Mouse (Mus musculus): ENCODE measurements around the gene Sf3b5. TPM values are rescaled to one million over a fixed set of nuclear protein-coding genes. Genes with fewer than 3 reads are reported as not detected.
"Not testable (repeated sequence)": the region's sequence is repeated elsewhere in the genome, so short reads cannot be mapped to it uniquely, and the experiment has no call there.

Sf3b5 gene
- polyA plus RNA-seq, 1 experiment from 2014 or later = 35.4 TPM

DNA sequence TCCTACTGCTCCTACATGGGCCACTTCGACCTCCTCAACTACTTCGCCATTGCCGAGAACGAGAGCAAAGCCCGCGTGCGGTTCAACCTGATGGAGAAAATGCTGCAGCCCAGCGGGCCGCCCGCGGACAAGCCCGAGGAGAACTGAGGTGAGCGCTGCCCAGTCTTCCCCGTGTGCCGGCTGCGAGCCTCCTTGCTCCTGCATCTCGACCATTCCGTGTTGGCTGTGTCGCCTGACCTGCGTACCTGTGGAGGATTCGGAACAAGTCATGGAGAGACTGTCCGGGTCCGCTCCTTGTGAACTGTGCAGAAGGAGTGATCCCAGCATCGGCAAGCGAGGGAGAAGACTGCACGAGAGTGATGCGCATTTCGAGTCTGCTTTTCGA lies 3.6 kb downstream of the Sf3b5 start:
- H3K4me1 ChIP-seq = peaks cover 12% of the 10 kb centered on the region
- H3K9ac ChIP-seq = peak overlapping the region; percentile 81
- H3K27me3 ChIP-seq = no peaks in the 10 kb centered on the region
- H3K27ac ChIP-seq (replicated peaks) = peak overlapping the region; percentile 76
- H3K9me3 ChIP-seq (replicated peaks) = no peaks in the 10 kb centered on the region
- H3K4me2 ChIP-seq (replicated peaks) = peak overlapping the region; percentile 87
- no peaks in the 10 kb centered on the region; the same call in 1 of the 2 replicates for H3K36me3 ChIP-seq
- 1% methylated on average over 29 of the region's 29 CpGs for WGBS
- ATAC-seq (ENCODE audit: insufficient number of reproducible peaks, low FRiP score, low TSS enrichment, low read depth) = no peak
- H3K4me3 ChIP-seq (replicated peaks) = peak overlapping the region; percentile 77

GRCm38 (mm10) chr10:13014026-13014425 lies 8.9 kb downstream of the Sf3b5 start:
- Histone ChIP-seq H3K36me3 (no peaks in the 10 kb centered on the region; the same call in 1 of the 2 replicates), H3K27ac (replicated peaks) (no peak overlapping the region), H3K4me2 (replicated peaks) (no peak overlapping the region), H3K4me1 (peaks cover 12% of the 10 kb centered on the region), H3K9ac (no peak overlapping the region), H3K4me3 (replicated peaks) (no peak overlapping the region), H3K9me3 (replicated peaks) (no peaks in the 10 kb centered on the region), H3K27me3 (no peaks in the 10 kb centered on the region)
- ATAC-seq (ENCODE audit: insufficient number of reproducible peaks, low FRiP score, low TSS enrichment, low read depth) = no peak
- 52% methylated on average over 7 of the region's 7 CpGs for WGBS

GRCm38 (mm10) chr10:13016573-13016972 lies 11.4 kb downstream of the Sf3b5 start:
- Histone ChIP-seq H3K4me3 (replicated peaks) (no peak overlapping the region), H3K9me3 (replicated peaks) (no peaks in the 10 kb centered on the region), H3K36me3 (no peaks in the 10 kb centered on the region), H3K9ac (no peak overlapping the region), H3K27me3 (no peaks in the 10 kb centered on the region), H3K4me2 (replicated peaks) (no peak overlapping the region), H3K4me1 (no peaks in the 10 kb centered on the region), H3K27ac (replicated peaks) (no peak overlapping the region; the same call in 1 of the 2 replicates)
- WGBS = 14% methylated on average over 4 of the region's 4 CpGs
- 0 out of 2 replicates have a peak, but pooled peaks have one; percentile 45 for ATAC-seq (ENCODE audit: insufficient number of reproducible peaks, low FRiP score, low TSS enrichment, low read depth)

DNA sequence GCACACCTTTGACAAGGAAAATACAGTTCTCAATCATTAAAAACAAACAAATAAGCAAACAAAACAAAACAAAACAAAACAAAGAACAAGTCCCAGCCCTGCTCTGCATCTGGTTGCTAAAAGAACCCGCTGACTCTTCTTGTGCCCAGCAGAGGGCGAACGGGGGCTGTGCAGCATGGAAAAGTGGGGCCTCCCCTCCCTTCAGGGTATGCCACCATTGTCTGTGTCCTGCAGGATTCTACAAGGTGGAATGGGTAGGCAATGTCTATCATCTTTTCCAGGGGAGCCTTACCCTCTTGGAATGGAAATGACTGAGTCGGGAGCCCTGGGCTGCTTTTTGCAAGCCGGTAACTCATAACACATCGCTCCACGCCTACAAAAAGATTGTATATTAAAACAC lies 13.4 kb downstream of the Sf3b5 start:
- no peak for ATAC-seq (ENCODE audit: insufficient number of reproducible peaks, low FRiP score, low TSS enrichment, low read depth)
- 64% methylated on average over 7 of the region's 7 CpGs for WGBS

GRCm38 (mm10) chr10:13019026-13019425 lies 13.9 kb downstream of the Sf3b5 start:
- ATAC-seq (ENCODE audit: insufficient number of reproducible peaks, low FRiP score, low TSS enrichment, low read depth) = no peak
- Histone ChIP-seq H3K27ac (replicated peaks) (no peak overlapping the region), H3K4me3 (replicated peaks) (no peak overlapping the region), H3K9ac (no peak overlapping the region), H3K36me3 (no peaks in the 10 kb centered on the region), H3K9me3 (replicated peaks) (no peaks in the 10 kb centered on the region), H3K4me1 (no peaks in the 10 kb centered on the region), H3K27me3 (no peaks in the 10 kb centered on the region), H3K4me2 (replicated peaks) (no peak overlapping the region)
- 71% methylated on average over 5 of the region's 5 CpGs for WGBS

More for the DNA sequence above, 13.4 kb downstream of the Sf3b5 start:
- H3K27ac ChIP-seq (replicated peaks) = no peak overlapping the region
- no peaks in the 10 kb centered on the region for H3K36me3 ChIP-seq
- H3K4me3 ChIP-seq (replicated peaks) = no peak overlapping the region
- no peaks in the 10 kb centered on the region for H3K9me3 ChIP-seq (replicated peaks)
- H3K4me2 ChIP-seq (replicated peaks) = no peak overlapping the region
- no peak overlapping the region for H3K9ac ChIP-seq
- H3K4me1 ChIP-seq = no peaks in the 10 kb centered on the region
- H3K27me3 ChIP-seq = no peaks in the 10 kb centered on the region

- no peaks in the 10 kb centered on the region for H3K27me3 ChIP-seq
These were observed 17.0 kb downstream of the Sf3b5 start for GRCm38 (mm10) chr10:13022103-13022502.

GRCm38 (mm10) chr10:13023985-13024384 lies 18.8 kb downstream of the Sf3b5 start:
- H3K4me3 ChIP-seq (replicated peaks); H3K4me1 ChIP-seq; H3K9ac ChIP-seq; H3K27me3 ChIP-seq; H3K36me3 ChIP-seq; H3K9me3 ChIP-seq (replicated peaks); H3K27ac ChIP-seq (replicated peaks); ATAC-seq (ENCODE audit: insufficient number of reproducible peaks, low FRiP score, low TSS enrichment, low read depth); H3K4me2 ChIP-seq (replicated peaks): not testable (repeated sequence)
- WGBS = 38% methylated on average over 3 of the region's 3 CpGs

More at GRCm38 (mm10) chr10:13022103-13022502, 17.0 kb downstream of the Sf3b5 start:
- Histone ChIP-seq H3K4me1 (no peaks in the 10 kb centered on the region), H3K9me3 (replicated peaks) (no peaks in the 10 kb centered on the region), H3K4me2 (replicated peaks) (no peak overlapping the region), H3K27ac (replicated peaks) (no peak overlapping the region), H3K36me3 (no peaks in the 10 kb centered on the region), H3K9ac (no peak overlapping the region), H3K4me3 (replicated peaks) (no peak overlapping the region)
- 82% methylated on average over 4 of the region's 4 CpGs for WGBS
- ATAC-seq (ENCODE audit: insufficient number of reproducible peaks, low FRiP score, low TSS enrichment, low read depth) = no peak

GRCm38 (mm10) chr10:13027702-13028101 lies 22.6 kb downstream of the Sf3b5 start:
- Histone ChIP-seq H3K9me3 (replicated peaks) (no peaks in the 10 kb centered on the region), H3K4me1 (no peaks in the 10 kb centered on the region), H3K4me2 (replicated peaks) (no peak overlapping the region), H3K27ac (replicated peaks) (no peak overlapping the region), H3K4me3 (replicated peaks) (no peak overlapping the region), H3K36me3 (no peaks in the 10 kb centered on the region), H3K9ac (no peak overlapping the region), H3K27me3 (no peaks in the 10 kb centered on the region)
- WGBS = 85% methylated on average over 5 of the region's 5 CpGs
- no peak for ATAC-seq (ENCODE audit: insufficient number of reproducible peaks, low FRiP score, low TSS enrichment, low read depth)

DNA sequence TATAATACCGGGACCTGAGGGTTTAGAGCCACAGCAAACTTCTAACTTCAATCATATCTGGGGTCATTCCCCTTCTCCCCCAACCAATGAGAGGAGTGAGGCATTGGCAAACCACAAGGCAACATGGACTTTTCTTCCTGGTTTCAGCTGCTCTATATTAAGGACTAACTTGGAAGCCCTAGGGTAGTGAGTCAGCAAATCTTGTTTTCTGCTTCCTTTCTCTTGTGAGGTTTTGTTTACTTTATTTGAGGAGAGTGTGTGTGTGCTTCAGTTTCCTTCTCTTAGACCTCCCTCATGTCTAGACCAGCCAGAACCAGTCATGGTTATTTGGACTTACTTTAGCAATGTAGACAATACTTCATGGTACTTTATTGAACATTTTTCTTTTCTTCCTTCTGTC lies 23.1 kb downstream of the Sf3b5 start:
- no peak overlapping the region for H3K4me3 ChIP-seq (replicated peaks)
- no peak; the same call in 1 of the 2 replicates for ATAC-seq (ENCODE audit: insufficient number of reproducible peaks, low FRiP score, low TSS enrichment, low read depth)
- no peak overlapping the region for H3K9ac ChIP-seq
- H3K36me3 ChIP-seq = no peaks in the 10 kb centered on the region
- WGBS = 92% methylated on average over 1 of the region's 1 CpGs
- no peaks in the 10 kb centered on the region for H3K9me3 ChIP-seq (replicated peaks)
- no peak overlapping the region for H3K4me2 ChIP-seq (replicated peaks)
- no peaks in the 10 kb centered on the region for H3K4me1 ChIP-seq
- no peaks in the 10 kb centered on the region for H3K27me3 ChIP-seq
- no peak overlapping the region for H3K27ac ChIP-seq (replicated peaks)

GRCm38 (mm10) chr10:13029416-13029815 lies 24.3 kb downstream of the Sf3b5 start:
- 87% methylated on average over 5 of the region's 5 CpGs for WGBS
- Histone ChIP-seq H3K27me3 (no peaks in the 10 kb centered on the region), H3K9me3 (replicated peaks) (no peaks in the 10 kb centered on the region), H3K27ac (replicated peaks) (no peak overlapping the region), H3K4me3 (replicated peaks) (no peak overlapping the region), H3K9ac (no peak overlapping the region), H3K4me2 (replicated peaks) (no peak overlapping the region), H3K4me1 (no peaks in the 10 kb centered on the region), H3K36me3 (no peaks in the 10 kb centered on the region)
- ATAC-seq (ENCODE audit: insufficient number of reproducible peaks, low FRiP score, low TSS enrichment, low read depth) = no peak

DNA sequence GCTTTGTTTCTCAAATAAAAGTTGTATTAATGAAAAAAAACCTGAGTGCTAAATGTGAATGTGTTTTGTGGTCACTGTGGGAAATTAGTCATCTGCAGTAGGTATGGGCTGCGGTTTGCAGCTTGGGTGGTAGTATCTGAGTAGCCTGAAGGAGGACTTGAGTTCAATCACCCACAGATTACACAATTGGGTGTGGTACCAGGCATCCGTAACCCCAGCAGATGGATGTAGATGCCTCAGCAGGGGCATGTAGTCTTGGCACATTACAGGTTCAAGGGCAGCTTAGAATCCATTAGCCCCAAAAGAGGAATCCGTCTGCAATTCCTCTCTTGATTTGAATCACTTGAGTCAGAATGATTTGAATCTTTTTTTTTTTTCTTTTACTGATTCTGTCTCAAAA lies 30.1 kb downstream of the Sf3b5 start:
- 80% methylated on average over 3 of the region's 3 CpGs for WGBS
- no peak for ATAC-seq (ENCODE audit: insufficient number of reproducible peaks, low FRiP score, low TSS enrichment, low read depth)

GRCm38 (mm10) chr10:13039637-13040174 lies 34.6 kb downstream of the Sf3b5 start:
- ATAC-seq (ENCODE audit: insufficient number of reproducible peaks, low FRiP score, low TSS enrichment, low read depth) = no peak
- WGBS = 73% methylated on average over 5 of the region's 5 CpGs
- Histone ChIP-seq H3K9ac (no peak overlapping the region), H3K27ac (replicated peaks) (no peak overlapping the region), H3K4me2 (replicated peaks) (no peak overlapping the region), H3K4me1 (no peaks in the 10 kb centered on the region), H3K27me3 (no peaks in the 10 kb centered on the region), H3K4me3 (replicated peaks) (no peak overlapping the region), H3K9me3 (replicated peaks) (no peaks in the 10 kb centered on the region), H3K36me3 (no peaks in the 10 kb centered on the region)

More for the DNA sequence above, 30.1 kb downstream of the Sf3b5 start:
- Histone ChIP-seq H3K36me3 (no peaks in the 10 kb centered on the region), H3K4me2 (replicated peaks) (no peak overlapping the region), H3K4me1 (no peaks in the 10 kb centered on the region), H3K27me3 (no peaks in the 10 kb centered on the region), H3K9me3 (replicated peaks) (no peaks in the 10 kb centered on the region), H3K9ac (no peak overlapping the region), H3K4me3 (replicated peaks) (no peak overlapping the region), H3K27ac (replicated peaks) (no peak overlapping the region)

All from embryonic facial prominence, embryonic 15.5 days (tissue).